Mouse (Mus musculus) heart, postnatal 0 days (tissue): ENCODE data around the gene Lpar1. TPM values are rescaled to one million over a fixed set of nuclear protein-coding genes. Genes with fewer than 3 reads are reported as not detected.

Experiments
- ATAC-seq: fragments of 200-750 bp; cut with Nextera tagmentation; 2 replicates; pipeline ENCODE4 v1.8.0; 2017; ENCODE audit warnings: low read depth, moderate number of reproducible peaks, moderate library complexity; ENCODE audit not compliant: insufficient read depth
- DNase-seq: peaks from one replicate; pipeline ENCODE4 v3.0.0-alpha.2; 2016; ENCODE audit warnings: low spot score
- H3K27ac ChIP-seq: fragments of 300-500 bp; sonication (generic); 2 replicates; pipeline ENCODE4 v1.5.1; 2014; ENCODE audit warnings: low read depth, mild to moderate bottlenecking
- H3K27me3 ChIP-seq: fragments of 300-500 bp; sonication (generic); 2 replicates; pipeline ENCODE4 v1.6.1; 2014; ENCODE audit warnings: low read length, mixed read lengths; ENCODE audit not compliant: control insufficient read depth, insufficient read depth
- H3K36me3 ChIP-seq: fragments of 300-500 bp; sonication (generic); replicated peaks from 2 replicates; pipeline ENCODE4 v1.6.1; 2014; ENCODE audit warnings: low read length, mixed read lengths; ENCODE audit not compliant: control insufficient read depth, insufficient read depth
- H3K4me1 ChIP-seq: fragments of 300-500 bp; sonication (generic); 2 replicates; pipeline ENCODE4 v1.6.1; 2014; ENCODE audit warnings: antibody characterized with exemption; ENCODE audit not compliant: control insufficient read depth, insufficient read depth
- H3K4me2 ChIP-seq: fragments of 300-500 bp; sonication (generic); 2 replicates; pipeline ENCODE4 v1.6.1; 2014; ENCODE audit warnings: low read depth, mild to moderate bottlenecking, low read length, moderate library complexity
- H3K4me3 ChIP-seq: fragments of 300-500 bp; sonication (generic); 2 replicates; pipeline ENCODE4 v1.5.1; 2014; ENCODE audit warnings: low read depth, low read length
- H3K9ac ChIP-seq: fragments of 300-500 bp; sonication (generic); replicated peaks from 2 replicates; pipeline ENCODE4 v1.6.1; 2014; ENCODE audit warnings: low read depth, low read length, mixed read lengths
- H3K9me3 ChIP-seq: fragments of 300-500 bp; sonication (generic); replicated peaks from 2 replicates; pipeline ENCODE4 v1.6.1; 2016; ENCODE audit warnings: low read length; ENCODE audit not compliant: control insufficient read depth
- CTCF ChIP-seq: IDR thresholded peaks from 2 replicates; pipeline ENCODE4 v1.5.1; 2016; ENCODE audit warnings: antibody characterized with exemption, control low read depth, low read depth
- EP300 ChIP-seq: IDR thresholded peaks from 2 replicates; pipeline ENCODE4 v1.6.1; 2016; ENCODE audit warnings: antibody characterized with exemption, low read depth
- WGBS: fragments of 180-500 bp; shearing (Covaris S2); extraction: QIAGEN DNeasy Blood & Tissue Kit; methylation state at CpG from one replicate; pipeline ENCODE4 v1.1.7; 2014; 5-methylcytosine and 5-hydroxymethylcytosine counted together
- polyA plus RNA-seq: library from polyadenylated mRNA; unstranded; fragments of >200 nt; fragmentation: Nextera tagmentation; extraction: Ambion mirVana; gene quantifications from 2 replicates; pipeline ENCODE4 v1.2.1, GENCODE M21; 2015
- total RNA-seq: library from RNA; depleted of rRNA; stranded (reverse); fragments of >200 nt; gene quantifications from 2 replicates; pipeline ENCODE4 v1.2.3, GENCODE M21; 2014; ENCODE audit warnings: low replicate concordance

Gene Lpar1
- total and polyA plus RNA-seq, 2 experiments from 2014 or later, result 11.6 to 13.3 TPM

- Histone ChIP-seq H3K4me3 (no peak overlapping the region), H3K27me3 (no peaks in the 10 kb centered on the region), H3K36me3 (no peaks in the 10 kb centered on the region), H3K9me3 (no peaks in the 10 kb centered on the region), H3K27ac (no peak overlapping the region), H3K4me2 (no peak overlapping the region), H3K4me1 (peaks cover 14% of the 10 kb centered on the region), H3K9ac (no peak overlapping the region)
- TF ChIP-seq CTCF, result no peak
- no peak for TF ChIP-seq EP300
- ATAC-seq, result no peak
- 86% methylated on average over 4 of the region's 4 CpGs for WGBS
- DNase-seq, result no peak
These were observed 46.9 kb downstream of the Lpar1 start for GRCm38 (mm10) chr4:58506539-58507527.

DNA sequence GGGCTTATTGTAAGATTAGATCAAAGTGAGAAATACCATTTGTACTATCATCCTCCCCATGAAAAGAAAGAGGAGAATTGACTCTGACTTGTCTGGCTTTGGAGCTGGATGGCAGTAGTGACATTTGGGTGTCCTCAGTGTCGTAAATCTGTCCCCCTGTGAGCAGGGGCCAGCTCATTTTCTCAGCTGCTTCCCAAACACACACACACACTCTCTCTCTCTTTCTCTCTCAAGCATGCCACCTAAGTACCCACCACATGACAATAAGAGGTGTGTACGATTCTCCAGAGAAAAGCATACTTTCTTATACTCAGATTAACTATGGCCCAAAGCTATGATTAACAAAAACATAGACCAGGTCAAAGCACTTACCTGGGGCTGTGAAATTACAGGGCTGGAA, 49.4 kb downstream of the Lpar1 start:
- Histone ChIP-seq H3K27ac (no peak overlapping the region), H3K9me3 (no peaks in the 10 kb centered on the region), H3K4me3 (no peak overlapping the region), H3K36me3 (no peaks in the 10 kb centered on the region), H3K9ac (no peak overlapping the region), H3K4me1 (peaks cover 13% of the 10 kb centered on the region), H3K4me2 (no peak overlapping the region), H3K27me3 (no peaks in the 10 kb centered on the region)
- DNase-seq (no peak), ATAC-seq (no peak)
- TF ChIP-seq EP300 (no peak), CTCF (no peak)
- 94% methylated on average over 2 of the region's 2 CpGs for WGBS

GRCm38 (mm10) chr4:58501012-58501777, 52.5 kb downstream of the Lpar1 start:
- Histone ChIP-seq H3K27ac (0 out of 2 replicates have a peak overlapping the region, but pooled peaks have one; percentile 9), H3K9me3 (no peaks in the 10 kb centered on the region), H3K4me3 (no peak overlapping the region), H3K9ac (no peak overlapping the region), H3K4me2 (no peak overlapping the region), H3K36me3 (no peaks in the 10 kb centered on the region), H3K27me3 (no peaks in the 10 kb centered on the region), H3K4me1 (no peaks in the 10 kb centered on the region; the same call in 1 of the 2 replicates)
- whole genome bisulfite sequencing, result 64% methylated on average over 21 of the region's 21 CpGs
- DNase-seq (no peak), ATAC-seq (peak; percentile 62; the same call in 1 of the 2 replicates)
- TF ChIP-seq CTCF (no peak), EP300 (no peak)

DNA sequence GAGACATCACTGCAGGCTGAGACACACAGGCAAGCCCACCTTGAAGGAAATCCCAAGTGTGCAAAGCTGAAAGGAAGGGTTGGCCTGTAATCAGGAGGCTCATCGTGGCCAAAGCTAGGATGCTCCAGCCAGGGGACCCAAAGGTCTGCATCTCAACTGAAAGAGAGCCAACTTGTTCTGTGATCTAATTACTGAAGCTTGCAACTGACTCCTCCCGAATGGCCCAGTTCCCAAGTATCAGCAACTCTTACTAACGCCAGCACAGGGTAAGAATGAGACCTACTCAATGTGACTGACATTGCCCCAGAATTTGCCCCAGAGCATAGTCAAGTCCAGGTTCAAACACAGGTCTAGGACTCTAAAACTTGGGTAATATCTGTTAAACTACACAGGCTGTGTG, 53.9 kb downstream of the Lpar1 start:
- no peak for TF ChIP-seq CTCF
- no peak for TF ChIP-seq EP300
- H3K9me3 ChIP-seq, result no peaks in the 10 kb centered on the region
- DNase-seq (peak; percentile 46), ATAC-seq (no peak)
- no peaks in the 10 kb centered on the region for H3K4me1 ChIP-seq
- 12% methylated on average over 3 of the region's 3 CpGs for WGBS
- H3K4me2 ChIP-seq, result no peak overlapping the region
- H3K27me3 ChIP-seq, result no peaks in the 10 kb centered on the region
- no peak overlapping the region for H3K27ac ChIP-seq
- no peaks in the 10 kb centered on the region for H3K36me3 ChIP-seq
- no peak overlapping the region for H3K9ac ChIP-seq
- no peak overlapping the region for H3K4me3 ChIP-seq

GRCm38 (mm10) chr4:58499241-58499640, 54.5 kb downstream of the Lpar1 start:
- H3K36me3 ChIP-seq, result no peaks in the 10 kb centered on the region
- H3K9ac ChIP-seq, result no peak overlapping the region
- H3K9me3 ChIP-seq, result no peaks in the 10 kb centered on the region
- DNase-seq (no peak), ATAC-seq (no peak)
- 85% methylated on average over 3 of the region's 3 CpGs for WGBS
- H3K27me3 ChIP-seq, result no peaks in the 10 kb centered on the region
- H3K4me1 ChIP-seq, result no peaks in the 10 kb centered on the region
- no peak for TF ChIP-seq CTCF
- no peak for TF ChIP-seq EP300
- no peak overlapping the region for H3K27ac ChIP-seq
- H3K4me3 ChIP-seq, result no peak overlapping the region
- H3K4me2 ChIP-seq, result no peak overlapping the region
